Mouse (Mus musculus): Measurements from ENCODE around the gene Abtb2. TPM values are rescaled to one million over a fixed set of nuclear protein-coding genes. Genes with fewer than 3 reads are reported as not detected.

The Abtb2 gene
- polyA plus RNA-seq, 1 experiment, result 4.0 TPM

DNA sequence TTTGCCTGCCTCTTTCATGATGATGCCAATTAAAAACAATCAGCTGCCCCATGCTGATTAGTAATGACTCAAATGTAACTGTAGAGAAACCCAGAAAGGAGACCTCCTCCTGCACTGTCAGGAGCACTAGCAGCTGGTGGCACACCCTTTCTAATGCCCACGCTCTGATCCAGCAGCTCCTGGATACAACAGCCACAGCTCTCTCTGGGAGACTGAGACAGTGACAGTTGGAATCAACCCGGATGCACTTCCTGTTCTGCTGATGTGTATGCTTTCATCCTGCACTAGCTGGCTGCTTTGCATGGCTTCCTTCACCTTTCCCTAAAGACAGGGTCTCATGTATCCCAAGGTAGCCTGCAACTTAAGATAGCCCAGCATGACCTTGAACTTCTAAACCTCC is 180.0 kb downstream of the Abtb2 start:
- Histone ChIP-seq H3K36me3 (ENCODE audit: control insufficient read depth, insufficient read depth) (peaks cover 91% of the 10 kb centered on the region), H3K79me2 (ENCODE audit: control insufficient read depth, insufficient read depth) (no peaks in the 10 kb centered on the region), H3K4me3 (ENCODE audit: insufficient read depth, poor library complexity, severe bottlenecking) (no peak overlapping the region), H3K79me3 (ENCODE audit: low read depth) (no peaks in the 10 kb centered on the region), H3ac (ENCODE audit: control insufficient read depth, insufficient read length, low read depth) (no peak overlapping the region), H3K27me3 (ENCODE audit: control insufficient read depth, insufficient read depth, insufficient read length) (no peaks in the 10 kb centered on the region)
- no peak for TF ChIP-seq MAX (IDR thresholded peaks at IDR 0.05)
- TF ChIP-seq CTCF (IDR thresholded peaks at IDR 0.05; ENCODE audit: control insufficient read depth, insufficient read depth, insufficient read length), result no peak

GRCm38 (mm10) chr2:103746761-103747160 is 180.7 kb downstream of the Abtb2 start:
- Histone ChIP-seq H3K36me3 (ENCODE audit: control insufficient read depth, insufficient read depth) (peaks cover 92% of the 10 kb centered on the region), H3K27me3 (ENCODE audit: control insufficient read depth, insufficient read depth, insufficient read length) (no peaks in the 10 kb centered on the region), H3ac (ENCODE audit: control insufficient read depth, insufficient read length, low read depth) (no peak overlapping the region), H3K79me2 (ENCODE audit: control insufficient read depth, insufficient read depth) (no peaks in the 10 kb centered on the region), H3K4me3 (ENCODE audit: insufficient read depth, poor library complexity, severe bottlenecking) (no peak overlapping the region), H3K79me3 (ENCODE audit: low read depth) (no peaks in the 10 kb centered on the region)
- TF ChIP-seq MYOG (IDR thresholded peaks at IDR 0.05; ENCODE audit: control insufficient read depth, extremely low read depth, insufficient read length) (no peak), CTCF (IDR thresholded peaks at IDR 0.05; ENCODE audit: control insufficient read depth, insufficient read depth, insufficient read length) (no peak), MAX (IDR thresholded peaks at IDR 0.05) (no peak), USF1 (IDR thresholded peaks at IDR 0.05; ENCODE audit: low read depth) (no peak), CEBPB (IDR thresholded peaks at IDR 0.05; ENCODE audit: low read depth) (no peak), FOSL1 (IDR thresholded peaks at IDR 0.05; ENCODE audit: insufficient read depth, low read length, poor library complexity, severe bottlenecking) (no peak), MYOD1 (IDR thresholded peaks at IDR 0.05; ENCODE audit: control insufficient read depth, insufficient read length, low read depth) (no peak)

DNA sequence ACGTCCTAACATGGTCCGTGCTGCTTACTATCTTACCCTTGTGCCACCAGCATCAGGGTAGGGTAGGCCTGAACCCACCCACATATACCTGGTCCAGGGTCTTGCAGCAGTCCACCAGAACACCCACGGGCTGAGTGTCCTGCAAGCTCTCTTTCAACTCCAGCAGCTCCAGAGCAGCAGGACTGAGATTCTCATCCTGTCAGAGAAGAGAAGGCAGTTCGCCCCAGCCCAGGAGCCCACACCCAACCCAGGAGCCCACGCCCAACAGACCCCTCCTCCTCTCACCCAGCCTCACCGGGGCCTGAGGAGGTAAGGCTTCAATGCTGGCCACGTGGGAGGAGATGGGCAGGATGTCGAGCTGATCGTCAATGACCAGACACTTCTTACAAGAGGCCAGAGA is 181.8 kb downstream of the Abtb2 start:
- H3K27me3 ChIP-seq (ENCODE audit: control insufficient read depth, insufficient read depth, insufficient read length), result no peaks in the 10 kb centered on the region
- no peak overlapping the region for H3ac ChIP-seq (ENCODE audit: control insufficient read depth, insufficient read length, low read depth)
- no peaks in the 10 kb centered on the region for H3K79me3 ChIP-seq (ENCODE audit: low read depth)
- no peak overlapping the region for H3K4me3 ChIP-seq (ENCODE audit: insufficient read depth, poor library complexity, severe bottlenecking)
- TF ChIP-seq MYOD1 (IDR thresholded peaks at IDR 0.05; ENCODE audit: control insufficient read depth, insufficient read length, low read depth) (no peak), MYOG (IDR thresholded peaks at IDR 0.05; ENCODE audit: control insufficient read depth, extremely low read depth, insufficient read length) (no peak), MAX (IDR thresholded peaks at IDR 0.05) (no peak), FOSL1 (IDR thresholded peaks at IDR 0.05; ENCODE audit: insufficient read depth, low read length, poor library complexity, severe bottlenecking) (no peak), CTCF (IDR thresholded peaks at IDR 0.05; ENCODE audit: control insufficient read depth, insufficient read depth, insufficient read length) (no peak), USF1 (IDR thresholded peaks at IDR 0.05; ENCODE audit: low read depth) (no peak), CEBPB (IDR thresholded peaks at IDR 0.05; ENCODE audit: low read depth) (no peak)
- H3K79me2 ChIP-seq (ENCODE audit: control insufficient read depth, insufficient read depth), result no peaks in the 10 kb centered on the region
- peaks cover 91% of the 10 kb centered on the region for H3K36me3 ChIP-seq (ENCODE audit: control insufficient read depth, insufficient read depth)

- H3ac ChIP-seq (ENCODE audit: control insufficient read depth, insufficient read length, low read depth), result no peak overlapping the region
- no peaks in the 10 kb centered on the region for H3K27me3 ChIP-seq (ENCODE audit: control insufficient read depth, insufficient read depth, insufficient read length)
- no peaks in the 10 kb centered on the region for H3K79me3 ChIP-seq (ENCODE audit: low read depth)
- H3K36me3 ChIP-seq (ENCODE audit: control insufficient read depth, insufficient read depth), result peaks cover 91% of the 10 kb centered on the region
- H3K4me3 ChIP-seq (ENCODE audit: insufficient read depth, poor library complexity, severe bottlenecking), result no peak overlapping the region
- H3K79me2 ChIP-seq (ENCODE audit: control insufficient read depth, insufficient read depth), result no peaks in the 10 kb centered on the region
- TF ChIP-seq FOSL1 (IDR thresholded peaks at IDR 0.05; ENCODE audit: insufficient read depth, low read length, poor library complexity, severe bottlenecking) (no peak), CEBPB (IDR thresholded peaks at IDR 0.05; ENCODE audit: low read depth) (no peak), USF1 (IDR thresholded peaks at IDR 0.05; ENCODE audit: low read depth) (no peak), MAX (IDR thresholded peaks at IDR 0.05) (no peak), MYOG (IDR thresholded peaks at IDR 0.05; ENCODE audit: control insufficient read depth, extremely low read depth, insufficient read length) (no peak)
Observed at GRCm38 (mm10) chr2:103749091-103749490, 183.0 kb downstream of the Abtb2 start.

DNA sequence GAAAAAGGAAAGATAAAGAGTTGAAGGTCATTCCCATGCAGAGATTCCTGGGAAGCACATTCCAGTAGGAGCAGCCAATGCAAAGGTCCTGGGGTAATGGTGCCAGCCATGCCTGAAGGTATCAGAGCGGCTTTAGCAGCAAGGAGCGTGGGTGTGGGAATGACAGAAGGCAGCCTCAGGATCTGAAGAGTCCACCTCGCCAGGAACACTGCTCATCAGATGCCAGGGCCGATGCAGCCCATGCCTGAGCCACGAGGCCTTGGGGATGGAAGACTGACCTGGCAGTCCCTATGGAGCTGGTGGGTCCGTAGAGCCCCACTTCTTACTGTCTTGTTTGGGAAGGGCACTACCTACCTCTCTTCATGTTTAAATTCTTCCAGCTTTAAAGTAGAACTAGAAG is 185.7 kb downstream of the Abtb2 start:
- Histone ChIP-seq H3K79me2 (ENCODE audit: control insufficient read depth, insufficient read depth) (no peaks in the 10 kb centered on the region), H3K36me3 (ENCODE audit: control insufficient read depth, insufficient read depth) (peaks cover 95% of the 10 kb centered on the region)
- TF ChIP-seq MAX (IDR thresholded peaks at IDR 0.05), result no peak
- TF ChIP-seq CTCF (IDR thresholded peaks at IDR 0.05; ENCODE audit: control insufficient read depth, insufficient read depth, insufficient read length), result no peak
- TF ChIP-seq FOSL1 (IDR thresholded peaks at IDR 0.05; ENCODE audit: insufficient read depth, low read length, poor library complexity, severe bottlenecking), result no peak
- TF ChIP-seq USF1 (IDR thresholded peaks at IDR 0.05; ENCODE audit: low read depth), result no peak
- TF ChIP-seq MYOD1 (IDR thresholded peaks at IDR 0.05; ENCODE audit: control insufficient read depth, insufficient read length, low read depth), result no peak
- no peak for TF ChIP-seq MYOG (IDR thresholded peaks at IDR 0.05; ENCODE audit: control insufficient read depth, extremely low read depth, insufficient read length)
- TF ChIP-seq CEBPB (IDR thresholded peaks at IDR 0.05; ENCODE audit: low read depth), result no peak

GRCm38 (mm10) chr2:103754614-103755013 is 188.5 kb downstream of the Abtb2 start:
- Histone ChIP-seq H3K79me2 (ENCODE audit: control insufficient read depth, insufficient read depth) (peaks cover 27% of the 10 kb centered on the region), H3K36me3 (ENCODE audit: control insufficient read depth, insufficient read depth) (peaks cover 77% of the 10 kb centered on the region), H3ac (ENCODE audit: control insufficient read depth, insufficient read length, low read depth) (no peak overlapping the region), H3K27me3 (ENCODE audit: control insufficient read depth, insufficient read depth, insufficient read length) (no peaks in the 10 kb centered on the region), H3K79me3 (ENCODE audit: low read depth) (peaks cover 24% of the 10 kb centered on the region), H3K4me3 (ENCODE audit: insufficient read depth, poor library complexity, severe bottlenecking) (no peak overlapping the region)
- TF ChIP-seq MAX (IDR thresholded peaks at IDR 0.05), result no peak
- no peak for TF ChIP-seq MYOG (IDR thresholded peaks at IDR 0.05; ENCODE audit: control insufficient read depth, extremely low read depth, insufficient read length)
- TF ChIP-seq CTCF (IDR thresholded peaks at IDR 0.05; ENCODE audit: control insufficient read depth, insufficient read depth, insufficient read length), result no peak
- TF ChIP-seq CEBPB (IDR thresholded peaks at IDR 0.05; ENCODE audit: low read depth), result no peak
- no peak for TF ChIP-seq USF1 (IDR thresholded peaks at IDR 0.05; ENCODE audit: low read depth)
- no peak for TF ChIP-seq MYOD1 (IDR thresholded peaks at IDR 0.05; ENCODE audit: control insufficient read depth, insufficient read length, low read depth)
- no peak for TF ChIP-seq FOSL1 (IDR thresholded peaks at IDR 0.05; ENCODE audit: insufficient read depth, low read length, poor library complexity, severe bottlenecking)

More for the DNA sequence above, 185.7 kb downstream of the Abtb2 start:
- no peak overlapping the region for H3ac ChIP-seq (ENCODE audit: control insufficient read depth, insufficient read length, low read depth)
- no peaks in the 10 kb centered on the region for H3K27me3 ChIP-seq (ENCODE audit: control insufficient read depth, insufficient read depth, insufficient read length)
- no peaks in the 10 kb centered on the region for H3K79me3 ChIP-seq (ENCODE audit: low read depth)
- no peak overlapping the region for H3K4me3 ChIP-seq (ENCODE audit: insufficient read depth, poor library complexity, severe bottlenecking)

Measured in C2C12 (cell line).